Mouse (Mus musculus) CD4-positive, CD25-positive, alpha-beta regulatory T cell, adult 2 months (primary cell): ENCODE data around the gene Prss23.

ENCODE experiments used
- DNase-seq: peaks from one replicate; pipeline ENCODE4 v3.0.0-alpha.2; 2012; ENCODE audit warnings: low read depth, low spot score

Prss23 gene

GRCm38 (mm10) chr7:89526731-89527429, at the start of gene Prss23:
Prss23 (minus strand) TSS chr7:89527187.
- no peak for DNase-seq

GRCm38 (mm10) chr7:89576127-89576526, 49.1 kb upstream of the Prss23 start:
- DNase-seq = no peak

DNA sequence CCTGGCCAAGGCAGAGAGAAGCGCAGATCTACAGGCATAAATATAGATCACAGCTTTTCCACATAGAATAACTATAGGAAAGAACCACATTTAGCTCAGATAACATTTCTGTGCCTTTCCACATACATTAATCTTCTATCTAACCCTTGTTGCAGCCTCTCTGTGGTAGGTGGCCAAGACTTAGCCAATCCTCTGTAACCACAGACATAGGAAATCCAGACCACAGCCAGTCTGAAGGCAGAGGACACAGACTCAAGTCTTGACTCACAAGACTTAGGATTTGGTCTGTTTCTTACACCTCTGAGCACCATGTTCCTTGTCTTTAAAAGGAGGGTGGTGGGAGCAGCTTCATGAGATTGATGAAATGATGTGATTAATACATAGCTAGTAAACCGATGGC, 37.6 kb upstream of the Prss23 start:
- DNase-seq = no peak

DNA sequence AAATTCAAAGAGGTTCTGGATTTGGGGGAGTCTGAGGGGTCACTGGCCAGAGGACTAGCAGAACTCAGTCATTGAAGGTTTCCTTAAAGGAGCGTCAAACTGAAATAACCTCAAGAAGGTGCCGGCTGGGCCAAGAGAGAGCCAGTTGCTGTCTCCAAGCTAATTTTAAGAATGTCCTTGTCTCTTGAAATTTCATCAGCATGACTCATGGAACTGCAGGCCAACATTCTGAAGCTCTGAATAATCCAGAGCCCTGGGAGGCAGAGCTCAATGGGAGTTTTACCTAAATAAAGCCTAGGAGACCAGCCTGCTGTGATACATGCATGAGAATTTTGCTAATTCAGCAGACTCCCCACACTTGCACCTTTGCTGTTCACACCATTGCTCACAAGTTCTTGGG, 36.5 kb upstream of the Prss23 start:
- no peak for DNase-seq

- DNase-seq = no peak
Measured at GRCm38 (mm10) chr7:89562140-89562539, 35.2 kb upstream of the Prss23 start.

GRCm38 (mm10) chr7:89560939-89561338, 34.0 kb upstream of the Prss23 start:
- DNase-seq = peak; percentile 1

- DNase-seq = no peak
Measured at GRCm38 (mm10) chr7:89559633-89560032, 32.6 kb upstream of the Prss23 start.

DNA sequence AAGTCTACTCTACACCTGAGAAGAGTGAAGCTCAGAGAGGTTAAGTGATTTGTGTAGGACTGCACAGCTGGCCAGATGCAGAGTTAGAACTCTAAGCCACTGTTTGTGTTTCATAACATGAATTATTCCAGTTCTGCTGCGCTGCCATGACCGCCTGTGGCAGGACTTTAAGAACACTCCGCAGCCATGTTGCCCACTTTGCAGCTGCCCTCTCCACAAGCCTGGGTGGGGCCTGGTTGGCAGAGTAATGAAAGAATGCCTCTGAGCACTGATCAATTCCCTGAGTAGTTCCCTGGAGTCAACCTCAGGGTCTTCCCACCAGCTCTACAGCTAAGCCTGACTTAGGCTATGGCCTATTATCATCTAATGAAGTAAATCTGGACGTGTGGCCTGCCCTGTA, 32.1 kb upstream of the Prss23 start:
- no peak for DNase-seq

DNA sequence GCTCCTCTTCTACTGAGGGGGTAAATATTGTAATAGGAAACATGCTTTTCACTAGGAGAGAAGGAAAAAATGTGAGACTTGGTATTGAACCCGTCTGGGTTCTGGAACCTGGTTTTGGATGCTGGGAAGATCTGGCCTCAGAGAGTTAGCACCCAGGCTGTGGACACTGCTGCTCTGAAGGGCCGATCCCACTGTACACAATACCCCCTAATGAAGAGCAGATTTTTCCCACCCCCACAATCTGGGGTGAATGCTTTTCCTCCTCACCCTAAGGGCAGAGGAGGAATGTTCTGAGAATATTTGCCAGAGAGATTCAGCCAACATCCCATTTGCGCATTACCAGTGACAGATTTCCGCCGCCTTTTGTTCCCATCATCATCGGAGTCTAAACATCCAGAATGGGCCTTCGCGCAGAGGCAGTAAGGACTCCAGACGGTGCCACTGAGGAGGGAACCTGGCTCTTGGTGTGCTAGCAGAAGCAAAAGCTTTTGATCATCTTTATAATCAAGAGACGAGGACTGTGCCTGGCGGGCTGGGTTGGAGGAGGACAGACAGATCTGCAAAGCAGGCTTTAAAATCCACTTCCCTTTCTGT, 31.6 kb upstream of the Prss23 start:
- DNase-seq = no peak

DNA sequence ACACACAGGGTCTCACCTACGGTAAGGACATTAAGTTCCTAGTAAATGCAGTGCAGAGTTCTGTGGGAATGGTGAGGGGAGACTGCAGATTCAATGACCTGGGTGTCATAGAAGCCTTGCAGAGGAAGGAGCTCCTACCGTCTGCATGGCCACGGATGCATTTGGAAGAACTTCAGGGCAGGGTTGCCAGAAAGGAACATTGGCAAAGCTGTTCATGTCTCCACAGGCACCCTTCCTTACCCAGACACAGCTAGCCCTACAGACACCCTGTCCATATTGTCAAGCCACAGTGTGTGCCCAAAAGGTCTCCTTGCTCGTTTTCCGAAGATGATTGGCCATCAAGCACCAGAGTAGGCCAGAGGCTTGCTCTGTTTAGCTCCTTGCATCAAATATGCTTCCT, 30.1 kb upstream of the Prss23 start:
- DNase-seq = no peak

DNA sequence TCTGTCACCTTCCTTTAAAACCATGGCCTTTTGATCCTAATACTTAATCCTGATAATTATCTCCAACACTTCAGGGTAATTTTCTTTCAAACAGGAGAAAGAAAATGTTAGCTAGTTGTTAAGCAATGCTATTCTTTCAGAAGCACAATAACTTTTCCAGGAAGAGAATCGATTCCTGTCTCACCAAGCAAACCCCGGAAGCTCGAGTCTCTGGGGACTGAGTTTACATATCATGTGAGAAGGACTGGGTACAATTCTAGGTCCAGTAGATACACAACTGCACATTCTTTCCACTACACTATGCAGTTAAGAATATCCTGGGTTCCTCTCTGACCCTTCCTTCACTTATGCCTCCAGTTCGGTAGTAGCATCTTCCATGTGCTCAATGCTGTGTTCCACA, 29.7 kb upstream of the Prss23 start:
- DNase-seq = no peak

DNA sequence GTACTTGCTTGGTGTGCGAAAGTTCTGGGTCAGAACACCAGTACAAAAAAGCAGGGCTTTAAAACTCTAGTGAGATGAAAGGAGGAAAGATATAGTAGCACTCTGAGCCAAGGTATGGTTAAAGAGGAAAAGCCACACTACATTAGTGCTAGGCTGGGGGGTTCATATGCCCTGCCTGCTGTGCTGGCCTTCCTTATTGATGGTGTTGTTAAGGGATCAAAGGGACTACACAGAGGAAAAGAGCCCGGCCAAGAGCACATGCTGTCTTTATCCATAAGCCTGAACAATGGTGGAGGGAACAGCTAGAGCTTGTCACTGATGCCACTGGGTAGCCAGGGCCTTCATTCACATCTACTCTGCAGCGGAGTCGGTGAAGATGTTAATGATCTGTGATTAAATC, 28.2 kb upstream of the Prss23 start:
- no peak for DNase-seq

- no peak for DNase-seq
Measured at GRCm38 (mm10) chr7:89554068-89554467, 27.1 kb upstream of the Prss23 start.

DNA sequence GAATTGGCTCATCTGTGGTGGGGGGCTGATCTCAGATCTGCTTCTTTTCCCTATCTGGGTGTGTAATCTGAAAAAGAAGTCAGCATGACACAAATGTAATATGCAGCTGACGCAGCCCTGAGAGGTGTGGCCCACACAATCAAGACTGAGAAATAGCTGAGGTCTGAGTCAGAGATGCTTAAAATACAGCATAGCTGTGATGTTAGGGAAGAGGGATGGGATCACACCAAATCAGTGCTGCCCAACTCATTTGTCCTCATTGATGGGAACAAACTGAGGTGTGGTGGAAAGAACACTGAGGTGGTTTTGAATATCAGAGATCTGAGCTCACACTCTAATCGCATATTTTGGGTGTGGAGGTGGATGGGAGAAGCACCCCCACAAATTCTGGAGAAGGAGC, 14.0 kb upstream of the Prss23 start:
- no peak for DNase-seq

DNA sequence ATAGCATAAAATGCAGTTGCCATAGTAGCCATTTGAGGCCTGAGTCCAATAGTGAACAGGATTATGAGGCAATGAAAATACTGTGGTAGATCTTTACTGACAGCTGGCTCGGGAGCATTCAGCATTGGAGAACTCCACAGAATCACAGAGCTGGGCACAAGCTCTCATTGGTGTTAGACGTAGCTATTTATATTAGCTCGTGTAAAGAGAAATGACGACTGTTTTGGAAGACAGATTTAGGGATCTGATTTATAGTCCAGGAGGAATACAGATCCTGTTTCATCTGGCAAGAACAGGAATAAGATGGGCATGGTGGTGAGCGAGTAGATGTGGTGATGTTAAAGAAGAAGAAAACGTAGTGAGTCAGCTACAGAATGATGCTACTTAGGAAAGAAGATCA, 12.4 kb upstream of the Prss23 start:
- DNase-seq = no peak

DNA sequence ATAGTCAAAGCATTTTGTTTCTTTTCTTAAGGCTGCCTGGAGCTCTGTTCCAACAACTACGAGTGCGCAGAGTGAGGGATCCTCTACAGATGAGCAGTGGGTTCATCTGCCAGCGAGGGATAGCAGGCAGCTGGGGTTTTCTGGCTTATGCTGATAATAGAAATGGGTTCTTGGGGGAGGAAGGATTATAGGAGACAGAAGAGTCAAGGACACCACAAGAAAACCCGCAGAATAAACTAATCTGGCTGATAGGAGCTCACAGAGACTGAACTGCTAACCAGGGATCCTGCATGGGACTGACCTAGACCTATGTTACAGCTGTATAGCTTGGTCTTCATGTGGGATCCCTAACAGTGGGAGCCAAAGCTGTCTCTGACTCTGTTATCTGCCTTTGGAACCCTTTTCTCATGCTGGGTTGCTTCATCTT, 456 bp upstream of the Prss23 start:
- DNase-seq = no peak

DNA sequence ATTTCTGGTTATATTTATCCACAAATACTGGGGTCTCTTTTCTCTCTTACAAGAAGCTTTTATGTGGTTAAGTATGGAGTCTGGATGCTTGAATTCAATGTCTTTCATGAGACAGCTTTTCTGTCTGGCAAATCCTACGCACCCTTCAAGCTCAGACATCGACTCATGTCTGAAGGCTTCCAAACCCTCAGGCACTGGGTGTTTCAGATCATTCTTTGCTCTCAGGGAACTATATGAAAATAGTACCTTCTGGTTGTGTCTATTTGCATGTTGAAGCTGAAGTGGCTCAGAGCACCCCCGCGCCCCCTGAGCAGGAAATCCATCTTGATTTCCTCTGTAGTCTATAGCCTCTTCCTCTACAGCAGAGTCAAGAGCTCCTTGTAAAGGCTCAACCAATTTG, 3.2 kb downstream of the Prss23 start:
- DNase-seq = no peak

- no peak for DNase-seq
Measured at GRCm38 (mm10) chr7:89522170-89522569, 4.8 kb downstream of the Prss23 start.

DNA sequence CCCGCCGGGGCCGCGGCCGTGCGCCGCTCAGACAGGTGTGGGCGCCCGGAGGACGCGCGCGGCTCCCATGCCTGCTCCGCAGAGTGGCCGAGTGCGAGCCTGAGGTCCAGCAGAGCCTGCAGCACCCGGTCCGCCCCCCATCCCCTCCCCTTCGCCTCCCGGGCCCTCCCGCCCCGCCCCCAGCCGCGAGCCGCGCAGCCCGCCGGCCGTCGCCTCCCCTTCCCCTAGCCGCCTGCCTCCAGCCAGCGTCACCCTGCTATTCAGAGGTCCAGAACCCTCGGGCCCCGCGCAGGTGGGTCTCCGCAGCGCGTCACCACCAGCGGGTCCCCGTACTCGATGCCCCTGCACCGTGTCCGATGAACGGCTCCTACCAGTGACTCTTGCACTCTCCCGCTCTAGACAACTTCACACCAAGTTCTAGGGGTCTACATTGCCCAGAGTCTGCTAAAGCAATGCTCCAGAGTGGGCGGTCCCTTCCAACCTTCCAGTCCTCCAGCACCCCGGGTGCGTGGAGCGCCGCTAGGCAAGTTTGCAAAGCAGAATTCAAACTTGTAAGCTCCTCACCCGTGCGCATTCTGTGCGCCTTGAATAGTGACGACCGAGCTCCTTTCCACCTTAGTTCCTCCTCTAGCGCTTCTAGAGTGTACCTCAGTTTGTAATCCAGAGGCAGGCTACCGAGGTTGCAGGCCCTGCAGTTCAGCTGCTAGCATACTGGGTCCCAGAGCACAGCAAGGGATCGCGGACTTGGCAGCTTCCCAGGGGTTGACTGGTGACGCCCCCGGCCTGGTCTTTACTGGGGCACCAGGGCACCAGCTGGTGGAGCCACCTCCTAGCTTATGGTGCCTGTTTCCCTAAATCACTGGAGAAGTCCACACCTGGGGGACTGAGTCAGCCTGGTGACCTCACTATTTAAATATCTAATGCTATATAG, 9.3 kb downstream of the Prss23 start:
- DNase-seq = no peak

DNA sequence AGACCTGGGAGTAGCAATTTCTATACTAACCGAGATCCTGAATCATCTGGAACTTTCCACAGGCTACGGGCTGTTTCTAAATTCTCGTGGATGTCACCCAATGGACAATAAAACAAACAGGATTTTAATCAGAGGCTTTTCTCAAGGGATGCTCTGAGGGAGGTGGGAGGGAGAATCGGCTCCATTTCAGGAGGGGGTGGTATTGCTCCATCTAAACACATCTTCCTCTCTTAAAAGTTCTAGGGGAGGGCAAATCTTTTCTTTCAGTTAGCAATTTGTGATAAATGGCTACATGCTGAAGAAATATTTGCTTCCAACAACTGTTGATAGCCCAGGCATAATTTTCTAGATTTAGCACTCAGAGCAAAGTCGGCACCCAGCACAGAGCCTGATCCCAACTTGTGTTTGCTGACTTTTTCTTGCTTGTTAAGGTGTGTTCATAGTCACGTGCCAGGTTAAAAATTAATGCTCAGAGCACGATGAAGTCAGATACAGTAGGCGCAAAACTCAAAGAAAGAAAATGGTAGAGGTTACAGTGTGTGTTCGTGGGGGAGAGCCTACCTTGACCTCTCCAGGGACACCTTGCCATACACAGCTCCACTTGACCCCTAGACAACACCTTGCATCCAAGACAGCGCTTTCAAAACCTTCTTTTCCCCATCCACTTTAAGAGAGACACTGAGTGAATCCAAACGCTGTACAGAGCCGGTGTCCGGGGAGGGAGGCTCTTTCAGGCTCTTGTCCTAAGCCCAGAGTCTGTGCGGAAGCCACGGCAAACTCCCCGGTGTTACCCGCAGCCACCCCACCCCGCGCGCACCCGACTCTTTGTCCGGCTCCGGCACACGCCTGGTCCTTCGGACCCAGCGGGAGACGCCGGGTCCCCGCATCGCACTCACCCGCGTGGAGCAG, 10.2 kb downstream of the Prss23 start:
- DNase-seq = no peak

GRCm38 (mm10) chr7:89511921-89512514, 15.0 kb downstream of the Prss23 start:
- DNase-seq = no peak
